Mouse (Mus musculus): Measurements from ENCODE around the gene Sp2. TPM values are rescaled to one million over a fixed set of nuclear protein-coding genes. Genes with fewer than 3 reads are reported as not detected.

Sp2 gene
- polyA plus RNA-seq, 1 experiment from 2014 or later = 5.8 TPM

- peak; percentile 91 for DNase-seq (ENCODE audit: low spot score)
- WGBS = under 1% methylated on average over 35 of the region's 50 CpGs
These were observed 5.7 kb downstream of the Sp2 start for GRCm38 (mm10) chr11:96976911-96977591.

GRCm38 (mm10) chr11:96976379-96976687 is 6.4 kb downstream of the Sp2 start:
- peak overlapping the region; percentile 97 for H3K9ac ChIP-seq (ENCODE audit: low read length)

More at GRCm38 (mm10) chr11:96976911-96977591, 5.7 kb downstream of the Sp2 start:
- Histone ChIP-seq H3K27ac (replicated peaks) (peak overlapping the region; percentile 95), H3K9me3 (ENCODE audit: control insufficient read depth, low read length) (no peaks in the 10 kb centered on the region), H3K4me2 (replicated peaks; ENCODE audit: low read depth) (peak overlapping the region; percentile 68), H3K27me3 (ENCODE audit: control insufficient read depth, insufficient read depth, low read length) (no peaks in the 10 kb centered on the region), H3K9ac (ENCODE audit: low read length) (peak overlapping the region; percentile 97), H3K36me3 (ENCODE audit: control insufficient read depth, insufficient read depth, low read length) (no peaks in the 10 kb centered on the region), H3K4me1 (replicated peaks; ENCODE audit: control insufficient read depth, insufficient read depth) (peaks cover 10% of the 10 kb centered on the region), H3K4me3 (ENCODE audit: low read depth, low read length) (peak overlapping the region; percentile 84)
- ATAC-seq (ENCODE audit: low FRiP score, low TSS enrichment) = peak; percentile 73
- TF ChIP-seq EP300 (optimal IDR thresholded peaks at IDR 0.05) = no peak
- TF ChIP-seq CTCF (IDR thresholded peaks at IDR 0.05; ENCODE audit: low read depth) = peak; percentile 28; the same call in 1 of the 2 replicates

GRCm38 (mm10) chr11:96975511-96976378 is 7.0 kb downstream of the Sp2 start:
- no peak for DNase-seq (ENCODE audit: low spot score)
- Histone ChIP-seq H3K36me3 (ENCODE audit: control insufficient read depth, insufficient read depth, low read length) (no peaks in the 10 kb centered on the region), H3K4me3 (ENCODE audit: low read depth, low read length) (peak overlapping the region; percentile 84; the same call in 1 of the 2 replicates), H3K9ac (ENCODE audit: low read length) (peak overlapping the region; percentile 97), H3K9me3 (ENCODE audit: control insufficient read depth, low read length) (no peaks in the 10 kb centered on the region), H3K27ac (replicated peaks) (peak overlapping the region; percentile 95), H3K4me2 (replicated peaks; ENCODE audit: low read depth) (peak overlapping the region; percentile 68), H3K4me1 (replicated peaks; ENCODE audit: control insufficient read depth, insufficient read depth) (peaks cover 10% of the 10 kb centered on the region), H3K27me3 (ENCODE audit: control insufficient read depth, insufficient read depth, low read length) (no peaks in the 10 kb centered on the region)
- no peak for TF ChIP-seq CTCF (IDR thresholded peaks at IDR 0.05; ENCODE audit: low read depth)
- 64% methylated on average over 10 of the region's 10 CpGs for WGBS
- ATAC-seq (ENCODE audit: low FRiP score, low TSS enrichment) = no peak

More at GRCm38 (mm10) chr11:96976379-96976687, 6.4 kb downstream of the Sp2 start:
- H3K36me3 ChIP-seq (ENCODE audit: control insufficient read depth, insufficient read depth, low read length) = no peaks in the 10 kb centered on the region
- peak overlapping the region; percentile 95 for H3K27ac ChIP-seq (replicated peaks)
- peak overlapping the region; percentile 68 for H3K4me2 ChIP-seq (replicated peaks; ENCODE audit: low read depth)
- no peak for TF ChIP-seq EP300 (optimal IDR thresholded peaks at IDR 0.05)
- TF ChIP-seq CTCF (IDR thresholded peaks at IDR 0.05; ENCODE audit: low read depth) = no peak
- DNase-seq (ENCODE audit: low spot score) = no peak
- peaks cover 10% of the 10 kb centered on the region for H3K4me1 ChIP-seq (replicated peaks; ENCODE audit: control insufficient read depth, insufficient read depth)
- 18% methylated on average over 3 of the region's 3 CpGs for WGBS
- no peak for ATAC-seq (ENCODE audit: low FRiP score, low TSS enrichment)
- peak overlapping the region; percentile 84 for H3K4me3 ChIP-seq (ENCODE audit: low read depth, low read length)
- no peaks in the 10 kb centered on the region for H3K9me3 ChIP-seq (ENCODE audit: control insufficient read depth, low read length)
- no peaks in the 10 kb centered on the region for H3K27me3 ChIP-seq (ENCODE audit: control insufficient read depth, insufficient read depth, low read length)

DNA sequence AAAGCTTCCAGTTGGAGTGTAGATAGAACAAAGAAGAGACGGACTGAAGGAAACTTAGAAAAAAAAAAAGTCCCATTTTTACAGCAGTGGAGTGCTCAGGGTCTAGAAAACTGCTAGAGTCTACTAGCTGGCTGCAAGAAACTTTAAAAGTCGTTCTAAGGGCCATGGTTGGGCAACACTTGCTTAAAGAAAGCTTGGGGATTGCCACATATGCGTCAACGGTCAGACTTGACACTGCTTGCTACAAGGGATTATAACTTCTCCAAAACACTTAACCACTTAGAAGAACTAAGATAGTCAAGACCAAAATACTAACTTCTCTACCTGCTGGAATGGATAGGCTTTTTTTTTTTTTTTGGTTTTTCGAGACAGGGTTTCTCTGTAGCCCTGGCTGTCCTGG is 7.9 kb downstream of the Sp2 start:
- H3K9me3 ChIP-seq (ENCODE audit: control insufficient read depth, low read length) = no peaks in the 10 kb centered on the region
- H3K9ac ChIP-seq (ENCODE audit: low read length) = no peak overlapping the region
- H3K4me1 ChIP-seq (replicated peaks; ENCODE audit: control insufficient read depth, insufficient read depth) = peaks cover 12% of the 10 kb centered on the region
- no peaks in the 10 kb centered on the region for H3K36me3 ChIP-seq (ENCODE audit: control insufficient read depth, insufficient read depth, low read length)
- H3K27ac ChIP-seq (replicated peaks) = no peak overlapping the region
- DNase-seq (ENCODE audit: low spot score) (no peak), ATAC-seq (ENCODE audit: low FRiP score, low TSS enrichment) (no peak)
- TF ChIP-seq CTCF (IDR thresholded peaks at IDR 0.05; ENCODE audit: low read depth) (no peak), EP300 (optimal IDR thresholded peaks at IDR 0.05) (no peak)
- H3K27me3 ChIP-seq (ENCODE audit: control insufficient read depth, insufficient read depth, low read length) = no peaks in the 10 kb centered on the region
- no peak overlapping the region for H3K4me2 ChIP-seq (replicated peaks; ENCODE audit: low read depth)
- H3K4me3 ChIP-seq (ENCODE audit: low read depth, low read length) = no peak overlapping the region
- WGBS = 67% methylated on average over 5 of the region's 5 CpGs

DNA sequence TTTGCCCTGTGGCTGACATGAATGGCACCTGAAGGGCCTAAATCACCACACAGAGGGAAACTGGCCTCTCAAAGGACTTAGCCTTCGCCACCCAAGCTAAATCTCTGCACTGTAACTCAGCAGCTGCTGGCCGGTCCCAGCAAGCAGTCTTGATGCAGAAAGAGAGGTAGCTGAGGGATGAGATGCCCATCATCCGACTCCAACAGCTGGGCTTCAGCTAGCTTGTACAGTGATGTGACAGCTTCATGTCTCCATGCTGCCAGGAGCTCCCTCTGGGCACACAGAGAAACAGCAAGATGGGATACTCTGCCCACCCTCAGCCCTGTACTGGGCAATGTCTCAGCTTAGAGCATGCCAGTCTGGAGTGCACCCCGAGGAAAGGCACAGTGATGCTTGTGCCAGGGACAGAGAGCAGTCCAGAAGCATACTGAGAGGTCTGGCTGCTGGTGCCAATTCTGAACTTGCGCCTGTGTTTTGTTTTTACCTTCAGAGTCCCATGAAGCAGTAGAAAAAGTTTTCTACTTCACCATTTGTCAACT is 9.3 kb downstream of the Sp2 start:
- H3K4me1 ChIP-seq (replicated peaks; ENCODE audit: control insufficient read depth, insufficient read depth) = peaks cover 20% of the 10 kb centered on the region
- peak overlapping the region; percentile 61; the same call in 1 of the 2 replicates for H3K27ac ChIP-seq (replicated peaks)
- H3K27me3 ChIP-seq (ENCODE audit: control insufficient read depth, insufficient read depth, low read length) = no peaks in the 10 kb centered on the region
- WGBS = 88% methylated on average over 5 of the region's 5 CpGs
- H3K9ac ChIP-seq (ENCODE audit: low read length) = no peak overlapping the region
- TF ChIP-seq CTCF (IDR thresholded peaks at IDR 0.05; ENCODE audit: low read depth) (no peak), EP300 (optimal IDR thresholded peaks at IDR 0.05) (no peak)
- H3K9me3 ChIP-seq (ENCODE audit: control insufficient read depth, low read length) = no peaks in the 10 kb centered on the region
- H3K36me3 ChIP-seq (ENCODE audit: control insufficient read depth, insufficient read depth, low read length) = no peaks in the 10 kb centered on the region
- ATAC-seq (ENCODE audit: low FRiP score, low TSS enrichment) (no peak), DNase-seq (ENCODE audit: low spot score) (no peak)
- H3K4me3 ChIP-seq (ENCODE audit: low read depth, low read length) = no peak overlapping the region
- no peak overlapping the region for H3K4me2 ChIP-seq (replicated peaks; ENCODE audit: low read depth)

Data from stomach, postnatal 0 days (tissue).